Mouse (Mus musculus): ENCODE data around the gene C2cd5.
"Not testable (repeated sequence)": the region's sequence is repeated elsewhere in the genome, so short reads cannot be mapped to it uniquely, and the experiment has no call there.

- TF ChIP-seq MAX (IDR thresholded peaks at IDR 0.05; ENCODE audit: low read length); ZKSCAN1 (IDR thresholded peaks at IDR 0.05; ENCODE audit: borderline replicate concordance, low read depth, low read length); POLR2A (IDR thresholded peaks at IDR 0.05; ENCODE audit: low read depth, low read length); E2F4 (IDR thresholded peaks at IDR 0.05; ENCODE audit: insufficient replicate concordance, low read depth, low read length); TCF12 (IDR thresholded peaks at IDR 0.05; ENCODE audit: low read depth, low read length); CTCF (conservative IDR thresholded peaks at IDR 0.05 in 1 of 2, IDR thresholded peaks at IDR 0.05 in 1 of 2; ENCODE audit: low read depth in 2 of 2, low read length in 2 of 2); MAFK (IDR thresholded peaks at IDR 0.05; ENCODE audit: insufficient replicate concordance, low read length); TBP (conservative IDR thresholded peaks at IDR 0.05; ENCODE audit: low read depth, low read length); MEF2A (IDR thresholded peaks at IDR 0.05; ENCODE audit: borderline replicate concordance, low read depth, low read length); EP300 (IDR thresholded peaks at IDR 0.05; ENCODE audit: low read length); POLR2AphosphoS2 (IDR thresholded peaks at IDR 0.05; ENCODE audit: low read depth, low read length): not testable (repeated sequence)
Observed at GRCm38 (mm10) chr6:143005209-143005608, 94.7 kb downstream of the C2cd5 start.

Measured in CH12.LX (cell line).